Mouse (Mus musculus): ENCODE results near the gene Zbtb22. TPM values are rescaled to one million over a fixed set of nuclear protein-coding genes. Genes with fewer than 3 reads are reported as not detected.
"Not testable (repeated sequence)": the region's sequence is repeated elsewhere in the genome, so short reads cannot be mapped to it uniquely, and the experiment has no call there.

Gene Zbtb22
- polyA plus RNA-seq, 1 experiment from 2014 or later, result 14.9 TPM

GRCm38 (mm10) chr17:33903911-33904651 is 11.6 kb upstream of the Zbtb22 start:
- DNase-seq (ENCODE audit: low spot score), result not testable (repeated sequence)

GRCm38 (mm10) chr17:33904835-33905234 is 10.9 kb upstream of the Zbtb22 start, which contains the start of gene Platr17:
Gene Platr17 (plus strand): TSS chr17:33905135.
- not testable (repeated sequence) for DNase-seq (ENCODE audit: low spot score)

GRCm38 (mm10) chr17:33908331-33909076 is 7.2 kb upstream of the Zbtb22 start:
- peak; percentile 19 for DNase-seq (ENCODE audit: low spot score)

- peak; percentile 99 for DNase-seq (ENCODE audit: low spot score)
Measured at GRCm38 (mm10) chr17:33909077-33909868, 6.4 kb upstream of the Zbtb22 start, which contains the start of gene Daxx. Gene Daxx (plus strand): TSS chr17:33909414.

GRCm38 (mm10) chr17:33909869-33910250 is 5.8 kb upstream of the Zbtb22 start:
- peak; percentile 46 for DNase-seq (ENCODE audit: low spot score)

GRCm38 (mm10) chr17:33910346-33911051 is 5.2 kb upstream of the Zbtb22 start:
- peak; percentile 29 for DNase-seq (ENCODE audit: low spot score)

DNA sequence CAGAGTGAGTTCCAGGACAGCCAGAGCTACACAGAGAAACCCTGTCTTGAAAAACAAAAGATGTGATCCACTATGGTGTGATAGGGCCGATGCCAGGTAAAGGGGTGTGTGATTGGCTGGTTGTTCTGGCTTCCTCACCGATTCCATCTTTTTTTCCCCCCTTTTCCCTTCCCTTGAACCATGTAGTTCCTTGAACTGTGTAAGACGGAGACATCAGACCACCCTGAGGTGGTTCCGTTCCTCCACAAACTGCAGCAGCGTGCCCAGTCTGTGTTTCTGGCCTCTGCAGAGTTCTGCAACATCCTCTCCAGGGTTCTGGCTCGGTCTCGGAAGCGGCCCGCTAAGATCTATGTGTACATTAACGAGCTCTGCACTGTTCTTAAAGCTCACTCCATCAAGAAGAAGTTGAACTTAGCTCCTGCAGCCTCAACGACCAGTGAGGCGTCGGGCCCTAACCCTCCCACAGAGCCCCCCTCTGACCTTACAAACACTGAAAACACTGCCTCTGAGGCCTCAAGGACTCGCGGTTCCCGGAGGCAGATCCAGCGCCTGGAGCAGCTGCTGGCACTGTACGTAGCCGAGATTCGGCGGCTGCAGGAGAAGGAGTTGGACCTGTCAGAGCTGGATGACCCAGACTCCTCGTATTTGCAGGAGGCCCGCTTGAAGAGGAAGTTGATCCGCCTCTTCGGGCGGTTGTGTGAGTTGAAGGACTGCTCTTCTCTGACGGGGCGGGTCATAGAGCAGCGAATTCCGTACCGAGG is 4.5 kb upstream of the Zbtb22 start:
- no peak for DNase-seq (ENCODE audit: low spot score)

- DNase-seq (ENCODE audit: low spot score), result no peak
Measured at GRCm38 (mm10) chr17:33911813-33912414, 3.8 kb upstream of the Zbtb22 start.

GRCm38 (mm10) chr17:33913264-33913663 is 2.4 kb upstream of the Zbtb22 start:
- no peak for DNase-seq (ENCODE audit: low spot score)

- no peak for DNase-seq (ENCODE audit: low spot score)
Measured at GRCm38 (mm10) chr17:33913905-33914304, 1.8 kb upstream of the Zbtb22 start.

- DNase-seq (ENCODE audit: low spot score), result no peak
Measured at GRCm38 (mm10) chr17:33914969-33915391, 724 bp upstream of the Zbtb22 start.

DNA sequence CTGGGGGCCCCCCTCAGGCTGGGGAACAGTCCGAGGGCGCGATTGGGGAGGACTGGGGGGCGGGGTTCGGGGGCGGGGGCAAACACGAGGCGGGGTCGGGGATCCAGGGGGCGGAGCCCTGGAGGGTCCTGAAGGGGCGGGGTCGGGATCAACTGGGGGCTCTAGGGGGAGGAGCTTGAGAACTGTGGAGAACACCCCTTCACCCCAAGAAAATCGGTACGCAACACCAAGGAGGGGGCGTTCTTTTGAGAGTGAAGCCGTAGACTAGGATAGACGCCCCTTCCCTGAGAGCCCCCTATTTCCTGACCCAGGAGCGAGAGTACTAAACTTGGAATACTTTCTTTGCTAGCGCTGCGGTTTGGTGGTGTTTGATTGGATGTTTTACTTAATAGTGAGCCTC is 590 bp downstream of the Zbtb22 start:
- peak; percentile 83 for DNase-seq (ENCODE audit: low spot score)

DNA sequence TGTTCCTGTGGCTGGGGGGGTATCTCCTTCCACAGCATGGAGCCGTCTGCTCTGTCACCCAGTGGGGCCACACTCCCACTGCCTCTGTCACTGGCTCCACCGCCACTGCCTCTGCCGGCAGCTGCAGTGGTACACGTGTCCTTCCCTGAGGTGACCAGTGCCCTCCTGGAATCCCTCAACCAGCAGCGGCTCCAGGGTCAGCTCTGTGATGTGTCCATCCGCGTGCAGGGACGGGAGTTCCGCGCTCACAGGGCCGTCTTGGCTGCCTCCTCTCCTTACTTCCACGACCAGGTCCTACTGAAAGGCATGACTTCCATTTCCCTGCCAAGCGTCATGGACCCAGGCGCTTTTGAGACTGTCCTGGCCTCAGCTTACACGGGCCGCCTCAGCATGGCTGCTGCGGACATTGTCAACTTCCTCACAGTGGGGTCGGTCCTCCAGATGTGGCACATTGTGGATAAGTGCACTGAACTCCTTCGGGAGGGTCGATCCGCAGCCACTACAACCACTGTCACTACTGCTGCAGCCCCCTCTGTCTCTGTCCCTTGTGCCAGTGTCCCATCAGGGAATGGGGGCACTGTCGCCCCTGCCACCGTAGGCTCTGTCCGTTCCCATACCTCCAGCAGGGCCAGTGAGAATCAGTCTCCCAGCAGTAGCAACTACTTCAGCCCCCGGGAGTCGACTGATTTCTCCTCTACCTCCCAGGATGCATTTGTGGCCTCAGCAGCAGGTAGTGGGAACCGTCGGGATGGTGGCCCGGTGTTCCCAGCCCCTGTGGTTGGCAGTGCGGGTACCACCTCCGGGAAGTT is 1.3 kb downstream of the Zbtb22 start:
- no peak for DNase-seq (ENCODE audit: low spot score)

DNA sequence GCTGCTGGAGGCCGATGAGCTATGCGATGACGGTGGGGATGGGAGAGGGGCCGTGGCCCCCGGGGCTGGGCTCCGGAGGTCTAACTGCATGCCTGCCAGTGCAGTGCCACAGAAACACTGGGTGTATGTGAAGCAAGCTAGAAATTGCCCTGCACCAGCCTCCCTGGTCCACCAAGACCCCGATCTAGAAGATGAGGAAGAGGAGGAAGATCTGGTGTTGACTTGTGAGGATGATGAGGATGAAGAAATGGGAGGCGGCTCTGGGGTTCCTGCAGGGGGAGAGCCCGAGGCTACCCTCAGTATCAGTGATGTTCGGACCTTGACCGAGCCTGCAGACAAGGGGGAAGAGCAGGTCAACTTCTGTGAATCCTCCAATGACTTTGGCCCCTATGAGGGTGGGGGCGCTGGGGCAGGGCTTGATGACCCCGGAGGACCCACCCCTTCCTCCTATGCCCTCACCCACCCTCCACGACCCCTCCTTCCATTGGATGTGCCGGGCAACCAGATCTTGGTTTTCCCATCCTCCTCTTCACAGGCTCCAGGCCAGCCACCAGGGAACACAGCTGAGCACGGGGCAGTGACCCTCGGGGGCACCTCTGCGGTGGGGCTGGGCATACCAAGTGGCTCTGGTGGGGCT is 2.1 kb downstream of the Zbtb22 start:
- no peak for DNase-seq (ENCODE audit: low spot score)

- no peak for DNase-seq (ENCODE audit: low spot score)
Measured at GRCm38 (mm10) chr17:33918293-33919203, 2.8 kb downstream of the Zbtb22 start.

DNA sequence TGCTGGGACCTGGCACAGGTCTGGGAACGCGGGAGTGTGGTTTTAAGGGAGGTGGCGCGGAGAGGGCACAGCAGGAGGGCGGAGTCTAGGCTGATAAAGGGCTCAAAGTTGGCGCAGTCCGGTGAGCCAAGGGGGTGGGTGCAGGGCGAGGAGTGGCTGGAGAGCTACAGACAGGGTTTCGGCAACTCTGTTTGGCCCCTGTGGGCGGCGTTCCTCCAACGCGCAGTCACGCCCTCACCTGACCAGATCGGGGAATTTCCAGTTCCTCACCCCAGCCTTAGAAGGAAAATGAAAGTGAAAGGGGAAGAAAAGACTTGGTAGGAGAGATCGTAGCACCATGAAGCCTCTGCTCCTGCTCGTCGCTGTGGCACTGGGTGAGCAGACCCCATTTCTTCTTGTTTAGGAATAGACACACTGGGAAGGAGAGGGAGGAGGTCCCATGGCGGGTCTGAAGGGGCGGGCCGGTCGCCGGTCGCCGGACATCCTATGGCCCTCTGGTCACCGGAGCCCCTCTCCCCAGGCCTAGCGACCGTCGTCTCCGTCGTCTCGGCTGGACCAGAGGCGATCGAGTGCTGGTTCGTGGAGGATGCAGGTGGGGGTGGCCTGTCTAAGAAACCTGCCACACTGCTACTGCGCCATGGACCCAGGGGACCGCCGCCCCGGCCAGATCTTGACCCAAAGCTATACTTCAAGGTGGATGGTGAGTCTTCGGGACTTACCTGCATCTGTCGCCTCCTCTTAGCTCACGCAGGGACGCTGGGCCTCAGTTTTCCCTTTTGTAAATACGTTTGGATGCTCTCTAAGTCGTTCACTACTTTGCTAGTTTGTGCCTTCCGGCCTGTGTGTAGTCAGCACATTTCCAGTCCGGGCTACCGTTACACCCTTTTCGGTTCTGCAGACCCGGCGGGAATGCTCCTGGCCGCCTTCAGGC is 3.9 kb downstream of the Zbtb22 start:
- DNase-seq (ENCODE audit: low spot score), result peak; percentile 65

Data from thymus, postnatal 0 days (tissue).